Mouse (Mus musculus) intestine, embryonic 16.5 days (tissue): ENCODE measurements at regions not wholly inside any gene's neighbourhood (a gene's known extent, or its start where the extent isn't known, plus 50 kb on each side); places are given as distances from the start of the nearest gene placed in this dataset.

Source experiments
- ATAC-seq: fragments of 200-750 bp; cut with Nextera tagmentation; 2 replicates; pipeline ENCODE4 v1.8.0; 2017; ENCODE audit warnings: moderate TSS enrichment, moderate library complexity
- H3K27ac ChIP-seq: fragments of 300-500 bp; sonication (generic); 2 replicates; pipeline ENCODE4 v1.5.1; 2014; ENCODE audit warnings: mild to moderate bottlenecking, low read length
- H3K27me3 ChIP-seq: fragments of 300-500 bp; sonication (generic); replicated peaks from 2 replicates; pipeline ENCODE4 v1.6.1; 2014; ENCODE audit warnings: low read length, control low read depth, mixed read lengths; ENCODE audit not compliant: control insufficient read depth, insufficient read depth
- H3K36me3 ChIP-seq: fragments of 300-500 bp; sonication (generic); 2 replicates; pipeline ENCODE4 v1.6.1; 2014; ENCODE audit warnings: low read length, control low read depth; ENCODE audit not compliant: control insufficient read depth, insufficient read depth
- H3K4me1 ChIP-seq: fragments of 300-500 bp; sonication (generic); 2 replicates; pipeline ENCODE4 v1.6.1; 2014; ENCODE audit warnings: low read length, control low read depth, mixed read lengths; ENCODE audit not compliant: control insufficient read depth, insufficient read depth
- H3K4me2 ChIP-seq: fragments of 300-500 bp; sonication (generic); 2 replicates; pipeline ENCODE4 v1.6.1; 2014; ENCODE audit warnings: low read depth, low read length, control low read depth
- H3K4me3 ChIP-seq: fragments of 300-500 bp; sonication (generic); 2 replicates; pipeline ENCODE4 v1.5.1; 2014; ENCODE audit warnings: mild to moderate bottlenecking, low read length
- H3K9ac ChIP-seq: fragments of 300-500 bp; sonication (generic); 2 replicates; pipeline ENCODE4 v1.6.1; 2014; ENCODE audit warnings: low read depth, low read length
- H3K9me3 ChIP-seq: fragments of 300-500 bp; sonication (generic); 2 replicates; pipeline ENCODE4 v1.6.1; 2016; ENCODE audit warnings: low read length, control low read depth; ENCODE audit not compliant: control insufficient read depth
- WGBS: fragments of 180-500 bp; shearing (Covaris S2); extraction: QIAGEN DNeasy Blood & Tissue Kit; methylation state at CpG from one replicate; pipeline ENCODE4 v1.1.7; 2014; 5-methylcytosine and 5-hydroxymethylcytosine counted together

DNA sequence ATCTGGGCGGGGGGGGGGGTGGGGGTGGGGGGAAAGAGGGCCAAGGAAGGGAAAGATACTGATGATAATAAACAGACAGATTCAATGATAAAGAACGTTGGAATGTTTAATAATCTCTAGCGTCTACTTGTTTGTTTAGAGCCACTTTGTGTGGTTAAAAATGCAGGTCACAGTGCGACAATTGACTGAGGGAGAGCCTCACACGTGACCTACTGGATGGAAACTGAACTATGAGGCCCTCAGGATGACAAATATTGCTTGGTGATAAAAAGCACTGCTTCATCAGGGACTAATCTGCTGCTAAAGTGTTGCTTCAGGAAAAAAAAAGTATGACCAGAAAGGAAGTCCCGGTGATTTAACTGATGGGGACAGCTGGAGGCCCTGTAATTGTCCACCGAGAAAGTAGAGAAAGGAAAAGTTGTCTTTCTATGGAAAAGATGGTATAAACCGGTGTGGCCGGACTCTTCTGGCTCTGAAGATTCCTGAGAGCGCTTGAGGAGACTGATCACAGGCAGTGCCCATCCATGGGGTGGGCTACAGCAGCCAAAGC, 269.3 kb downstream of the Foxo1 start:
- Histone ChIP-seq H3K9me3 (no peaks in the 10 kb centered on the region), H3K4me2 (no peak overlapping the region), H3K4me1 (peaks cover 4% of the 10 kb centered on the region), H3K36me3 (no peaks in the 10 kb centered on the region), H3K27me3 (no peaks in the 10 kb centered on the region), H3K4me3 (no peak overlapping the region), H3K9ac (no peak overlapping the region), H3K27ac (no peak overlapping the region)
- ATAC-seq = no peak
- WGBS = 64% methylated on average over 10 of the region's 10 CpGs

DNA sequence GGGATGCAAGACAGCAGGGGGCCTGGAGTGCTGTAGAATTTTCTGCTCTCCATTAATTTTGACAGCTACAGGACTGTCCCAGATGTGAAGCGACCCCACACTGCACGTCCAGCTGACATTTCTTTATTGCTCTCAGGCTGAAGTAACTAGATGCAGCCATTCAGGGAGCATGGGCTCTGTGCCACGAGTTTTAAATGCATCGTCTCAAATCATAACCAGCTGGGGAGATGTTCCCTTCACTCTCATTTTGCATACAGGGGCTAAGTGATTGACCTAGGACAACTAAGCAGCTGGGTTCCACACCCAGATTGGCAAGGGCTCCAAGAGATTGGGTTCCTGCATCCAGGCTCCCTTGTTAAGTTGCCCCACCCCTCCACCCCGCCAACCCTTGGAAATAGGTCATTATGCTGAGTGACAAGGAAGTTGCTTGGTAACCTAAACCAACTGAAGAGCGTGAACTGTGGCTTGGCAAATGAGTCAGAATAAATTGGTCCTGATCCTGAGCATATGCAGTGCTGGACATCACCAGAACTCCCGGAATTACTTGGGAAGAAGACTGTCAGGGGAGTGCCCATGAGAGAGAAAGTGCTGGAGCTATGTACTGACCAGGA, 267.4 kb downstream of the Foxo1 start:
- no peak overlapping the region for H3K27ac ChIP-seq
- no peak overlapping the region for H3K9ac ChIP-seq
- no peak overlapping the region for H3K4me3 ChIP-seq
- peaks cover 4% of the 10 kb centered on the region for H3K4me1 ChIP-seq
- H3K9me3 ChIP-seq = no peaks in the 10 kb centered on the region
- peak; percentile 58 for ATAC-seq
- no peaks in the 10 kb centered on the region for H3K27me3 ChIP-seq
- no peaks in the 10 kb centered on the region for H3K36me3 ChIP-seq
- H3K4me2 ChIP-seq = no peak overlapping the region
- 57% methylated on average over 7 of the region's 7 CpGs for WGBS

- Histone ChIP-seq H3K9ac (no peak overlapping the region), H3K4me1 (peaks cover 4% of the 10 kb centered on the region), H3K27ac (no peak overlapping the region), H3K4me3 (no peak overlapping the region), H3K9me3 (no peaks in the 10 kb centered on the region), H3K4me2 (no peak overlapping the region), H3K36me3 (no peaks in the 10 kb centered on the region), H3K27me3 (no peaks in the 10 kb centered on the region)
- ATAC-seq = peak; percentile 74
- 60% methylated on average over 7 of the region's 7 CpGs for WGBS
These were observed 266.0 kb downstream of the Foxo1 start for GRCm38 (mm10) chr3:52534118-52534517.

GRCm38 (mm10) chr3:52531686-52532351, 263.7 kb downstream of the Foxo1 start:
- Histone ChIP-seq H3K4me3 (no peak overlapping the region), H3K27ac (no peak overlapping the region), H3K4me1 (peaks cover 4% of the 10 kb centered on the region), H3K9ac (no peak overlapping the region), H3K9me3 (no peaks in the 10 kb centered on the region), H3K36me3 (no peaks in the 10 kb centered on the region), H3K4me2 (no peak overlapping the region), H3K27me3 (no peaks in the 10 kb centered on the region)
- no peak for ATAC-seq
- WGBS = 60% methylated on average over 8 of the region's 8 CpGs

DNA sequence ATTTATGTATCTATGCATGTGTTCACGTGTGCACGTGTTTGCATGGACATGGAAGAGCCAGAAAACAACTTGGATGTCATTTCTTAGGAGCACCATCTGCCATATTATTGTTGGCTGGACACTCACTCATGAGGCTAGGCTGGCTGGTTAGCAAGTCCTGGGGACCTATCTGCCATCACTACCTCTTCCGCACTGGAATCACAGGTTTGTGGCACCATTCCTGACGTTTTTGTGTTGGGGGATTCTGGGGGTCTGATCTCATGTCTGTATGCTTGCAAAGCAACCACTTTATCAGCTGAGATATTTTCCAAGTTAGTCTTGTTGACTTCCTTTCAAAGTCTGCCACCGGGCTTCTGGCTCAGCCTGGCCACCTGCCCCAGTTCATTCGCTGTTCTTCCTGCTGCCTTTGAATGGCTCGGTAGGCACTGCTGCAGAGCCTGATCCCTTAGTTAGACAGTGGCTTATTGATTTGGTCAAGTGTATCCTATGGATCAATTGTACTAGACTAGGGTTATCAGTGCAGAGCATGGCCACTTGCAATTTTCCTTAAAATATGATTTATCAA, 262.4 kb downstream of the Foxo1 start:
- H3K27me3 ChIP-seq = no peaks in the 10 kb centered on the region
- WGBS = 83% methylated on average over 7 of the region's 7 CpGs

GRCm38 (mm10) chr3:52529136-52529535, 261.0 kb downstream of the Foxo1 start:
- Histone ChIP-seq H3K27ac (no peak overlapping the region), H3K27me3 (no peaks in the 10 kb centered on the region), H3K4me3 (no peak overlapping the region), H3K9me3 (no peaks in the 10 kb centered on the region), H3K4me1 (no peaks in the 10 kb centered on the region), H3K9ac (no peak overlapping the region), H3K36me3 (no peaks in the 10 kb centered on the region), H3K4me2 (no peak overlapping the region)
- no peak for ATAC-seq
- 61% methylated on average over 6 of the region's 6 CpGs for WGBS

More for the DNA sequence above, 262.4 kb downstream of the Foxo1 start:
- Histone ChIP-seq H3K36me3 (no peaks in the 10 kb centered on the region), H3K4me3 (no peak overlapping the region), H3K4me2 (no peak overlapping the region), H3K27ac (no peak overlapping the region), H3K9me3 (no peaks in the 10 kb centered on the region), H3K9ac (no peak overlapping the region), H3K4me1 (peaks cover 2% of the 10 kb centered on the region)
- no peak for ATAC-seq

DNA sequence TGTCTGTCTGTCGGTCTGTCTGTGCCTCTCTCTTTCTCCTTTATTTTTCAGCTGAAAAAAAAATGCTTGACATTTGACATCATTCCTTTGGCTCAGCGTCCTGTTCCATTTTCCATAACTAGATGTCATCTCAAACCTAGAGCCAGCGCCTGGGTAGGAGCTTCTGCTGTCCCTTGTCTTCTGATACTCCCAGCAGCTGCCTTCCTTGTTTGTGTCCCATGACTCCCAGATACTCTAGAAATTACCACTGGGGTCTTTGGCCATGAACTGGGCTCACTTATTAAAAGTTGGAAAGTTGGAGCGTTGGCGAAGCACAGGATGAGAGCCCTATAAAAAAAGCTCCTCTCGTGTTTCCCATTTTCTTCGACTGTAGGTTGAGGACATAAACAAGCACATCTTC, 260.4 kb downstream of the Foxo1 start:
- Histone ChIP-seq H3K36me3 (no peaks in the 10 kb centered on the region), H3K4me2 (no peak overlapping the region), H3K27ac (no peak overlapping the region), H3K4me1 (no peaks in the 10 kb centered on the region), H3K27me3 (no peaks in the 10 kb centered on the region), H3K9ac (no peak overlapping the region), H3K4me3 (no peak overlapping the region), H3K9me3 (no peaks in the 10 kb centered on the region)
- no peak for ATAC-seq
- 88% methylated on average over 7 of the region's 7 CpGs for WGBS

- Histone ChIP-seq H3K4me3 (no peak overlapping the region), H3K9ac (no peak overlapping the region), H3K27me3 (no peaks in the 10 kb centered on the region), H3K4me1 (no peaks in the 10 kb centered on the region), H3K27ac (no peak overlapping the region), H3K36me3 (no peaks in the 10 kb centered on the region), H3K4me2 (no peak overlapping the region), H3K9me3 (no peaks in the 10 kb centered on the region)
- no peak for ATAC-seq
- whole genome bisulfite sequencing = 73% methylated on average over 3 of the region's 3 CpGs
These were observed 259.6 kb downstream of the Foxo1 start for GRCm38 (mm10) chr3:52527781-52528180.

- WGBS = 64% methylated on average over 14 of the region's 14 CpGs
- ATAC-seq = no peak
- no peak overlapping the region for H3K27ac ChIP-seq
- H3K9ac ChIP-seq = no peak overlapping the region
- no peaks in the 10 kb centered on the region for H3K4me1 ChIP-seq
- no peak overlapping the region for H3K4me2 ChIP-seq
- no peaks in the 10 kb centered on the region for H3K36me3 ChIP-seq
- H3K9me3 ChIP-seq = no peaks in the 10 kb centered on the region
- no peak overlapping the region for H3K4me3 ChIP-seq
- no peaks in the 10 kb centered on the region for H3K27me3 ChIP-seq
These were observed 259.0 kb downstream of the Foxo1 start for GRCm38 (mm10) chr3:52527010-52527754.
